Mouse (Mus musculus) ES-Bruce4 (cell line): ENCODE measurements at regions not wholly inside any gene's neighbourhood (a gene's known extent, or its start where the extent isn't known, plus 50 kb on each side); places are given as distances from the start of the nearest gene placed in this dataset.

Source experiments
- H3K27ac ChIP-seq: 2 replicates; pipeline ENCODE4 v1.5.1; 2012; ENCODE audit warnings: low read length, inconsistent platforms; ENCODE audit not compliant: insufficient read depth
- H3K27me3 ChIP-seq: 2 replicates; pipeline ENCODE4 v1.6.1; 2012; ENCODE audit warnings: mild to moderate bottlenecking, low read length, inconsistent platforms; ENCODE audit not compliant: control insufficient read depth, poor library complexity, insufficient read depth, severe bottlenecking
- H3K36me3 ChIP-seq: 2 replicates; pipeline ENCODE4 v1.6.1; 2012; ENCODE audit warnings: inconsistent platforms, mild to moderate bottlenecking, low read length, moderate library complexity; ENCODE audit not compliant: control insufficient read depth, poor library complexity, insufficient read depth, severe bottlenecking
- H3K4me1 ChIP-seq: one replicate; pipeline ENCODE4 v1.8.1; 2011; ENCODE audit warnings: low read length; ENCODE audit not compliant: control insufficient read depth, insufficient read depth
- H3K4me3 ChIP-seq: 2 replicates; pipeline ENCODE4 v1.5.1; 2011; ENCODE audit warnings: low read depth, mild to moderate bottlenecking, low read length
- H3K9ac ChIP-seq: 2 replicates; pipeline ENCODE4 v1.6.1; 2012; ENCODE audit warnings: low read depth, mild to moderate bottlenecking, inconsistent platforms; ENCODE audit not compliant: poor library complexity, severe bottlenecking
- H3K9me3 ChIP-seq: replicated peaks from 2 replicates; pipeline ENCODE4 v1.6.1; 2012; ENCODE audit warnings: mild to moderate bottlenecking, low read length, inconsistent platforms; ENCODE audit not compliant: control insufficient read depth, poor library complexity, insufficient read depth, severe bottlenecking
- CTCF ChIP-seq: IDR thresholded peaks from one replicate; pipeline ENCODE4 v1.8.1; 2011; ENCODE audit warnings: low read depth, low read length
- EP300 ChIP-seq: IDR thresholded peaks from 2 replicates; pipeline ENCODE4 v1.6.1; 2011; ENCODE audit warnings: low read depth, low read length; ENCODE audit not compliant: insufficient read depth
- POLR2A ChIP-seq: IDR thresholded peaks from one replicate; pipeline ENCODE4 v1.8.1; 2011; ENCODE audit warnings: low read length; ENCODE audit not compliant: insufficient read depth

DNA sequence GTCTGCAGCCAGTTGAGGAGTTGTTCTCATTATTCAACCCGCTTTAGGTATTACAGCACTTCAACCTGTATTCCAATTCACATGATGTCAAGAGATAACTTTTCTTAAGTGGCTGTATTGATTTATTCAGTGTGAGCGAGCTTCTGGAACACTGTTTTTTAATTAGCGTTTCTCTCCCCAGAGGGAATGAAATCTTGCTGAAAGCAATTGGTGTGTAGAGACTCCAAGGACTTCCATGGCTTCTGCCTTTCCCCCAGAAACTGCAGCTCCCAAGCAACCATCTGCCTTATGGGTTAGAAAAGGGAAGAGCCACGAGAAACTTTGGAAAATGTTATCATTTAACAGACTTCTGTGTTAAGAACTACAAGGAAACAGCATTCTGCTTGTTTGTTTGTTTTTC is 121.4 kb downstream of the Rassf9 start:
- Histone ChIP-seq H3K27me3 (no peaks in the 10 kb centered on the region), H3K4me3 (no peak overlapping the region), H3K27ac (no peak overlapping the region), H3K9ac (no peak overlapping the region), H3K9me3 (no peaks in the 10 kb centered on the region), H3K36me3 (no peaks in the 10 kb centered on the region), H3K4me1 (no peaks in the 10 kb centered on the region)
- TF ChIP-seq CTCF, result no peak

DNA sequence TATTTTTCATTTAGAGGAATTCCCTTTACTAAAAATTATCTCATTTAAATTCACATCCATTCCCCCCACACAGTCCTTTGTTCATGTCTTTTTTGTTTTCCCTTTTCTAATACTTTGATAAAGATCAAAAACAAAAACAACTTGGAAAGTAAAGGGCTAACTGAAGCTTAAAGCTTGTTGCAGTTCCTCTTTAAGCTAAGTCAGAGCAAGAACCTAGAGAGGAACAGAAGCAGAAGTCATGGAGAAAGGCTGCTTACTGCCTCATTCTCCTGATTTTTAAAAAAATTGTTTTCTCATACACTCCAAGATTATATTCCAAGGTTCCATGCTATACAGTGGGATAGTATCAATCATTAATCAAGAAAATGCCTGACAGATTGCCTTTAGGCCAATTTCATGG is 116.6 kb downstream of the Rassf9 start:
- Histone ChIP-seq H3K9me3 (no peaks in the 10 kb centered on the region), H3K4me1 (no peaks in the 10 kb centered on the region), H3K36me3 (no peaks in the 10 kb centered on the region), H3K4me3 (no peak overlapping the region), H3K9ac (no peak overlapping the region), H3K27me3 (no peaks in the 10 kb centered on the region), H3K27ac (no peak overlapping the region)
- no peak for TF ChIP-seq EP300
- no peak for TF ChIP-seq CTCF
- no peak for TF ChIP-seq POLR2A

- TF ChIP-seq EP300 (no peak), CTCF (no peak), POLR2A (no peak)
- no peak overlapping the region for H3K27ac ChIP-seq
- H3K27me3 ChIP-seq, result no peaks in the 10 kb centered on the region
- no peaks in the 10 kb centered on the region for H3K36me3 ChIP-seq
- H3K9ac ChIP-seq, result no peak overlapping the region
- no peak overlapping the region for H3K4me3 ChIP-seq
- H3K9me3 ChIP-seq, result no peaks in the 10 kb centered on the region
- no peaks in the 10 kb centered on the region for H3K4me1 ChIP-seq
These were observed 111.9 kb downstream of the Rassf9 start for GRCm38 (mm10) chr10:102623895-102624294.

DNA sequence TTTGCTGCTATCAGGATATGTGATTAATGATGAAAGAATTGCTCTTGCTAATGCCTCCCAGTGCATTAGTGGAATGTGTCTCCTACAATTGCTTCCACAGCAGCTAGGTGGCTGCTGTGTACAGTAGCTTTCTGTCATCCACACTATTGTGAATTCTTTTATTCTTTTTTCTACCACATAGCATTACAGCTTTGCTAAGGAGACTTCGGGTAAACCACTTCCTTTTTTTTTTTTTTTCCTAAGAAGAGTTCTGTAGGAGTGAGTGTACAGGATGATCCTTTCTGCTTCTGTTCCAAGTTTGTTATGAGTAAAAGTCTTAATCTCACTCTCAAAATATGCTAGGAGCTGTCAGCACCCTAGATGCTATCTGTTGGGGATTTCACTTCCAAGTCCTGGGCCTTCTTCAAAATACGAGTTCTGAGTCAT is 110.6 kb downstream of the Rassf9 start:
- H3K9me3 ChIP-seq, result no peaks in the 10 kb centered on the region
- TF ChIP-seq EP300 (no peak), POLR2A (no peak), CTCF (no peak)
- H3K36me3 ChIP-seq, result no peaks in the 10 kb centered on the region
- H3K4me1 ChIP-seq, result no peaks in the 10 kb centered on the region
- no peaks in the 10 kb centered on the region for H3K27me3 ChIP-seq
- H3K9ac ChIP-seq, result no peak overlapping the region
- H3K4me3 ChIP-seq, result no peak overlapping the region
- no peak overlapping the region for H3K27ac ChIP-seq

GRCm38 (mm10) chr10:102618711-102619110 is 106.7 kb downstream of the Rassf9 start:
- no peaks in the 10 kb centered on the region for H3K9me3 ChIP-seq
- no peak overlapping the region for H3K9ac ChIP-seq
- H3K4me3 ChIP-seq, result no peak overlapping the region
- H3K27ac ChIP-seq, result no peak overlapping the region
- H3K27me3 ChIP-seq, result no peaks in the 10 kb centered on the region
- H3K36me3 ChIP-seq, result no peaks in the 10 kb centered on the region
- H3K4me1 ChIP-seq, result no peaks in the 10 kb centered on the region
- TF ChIP-seq CTCF, result no peak
- TF ChIP-seq POLR2A, result no peak
- no peak for TF ChIP-seq EP300

DNA sequence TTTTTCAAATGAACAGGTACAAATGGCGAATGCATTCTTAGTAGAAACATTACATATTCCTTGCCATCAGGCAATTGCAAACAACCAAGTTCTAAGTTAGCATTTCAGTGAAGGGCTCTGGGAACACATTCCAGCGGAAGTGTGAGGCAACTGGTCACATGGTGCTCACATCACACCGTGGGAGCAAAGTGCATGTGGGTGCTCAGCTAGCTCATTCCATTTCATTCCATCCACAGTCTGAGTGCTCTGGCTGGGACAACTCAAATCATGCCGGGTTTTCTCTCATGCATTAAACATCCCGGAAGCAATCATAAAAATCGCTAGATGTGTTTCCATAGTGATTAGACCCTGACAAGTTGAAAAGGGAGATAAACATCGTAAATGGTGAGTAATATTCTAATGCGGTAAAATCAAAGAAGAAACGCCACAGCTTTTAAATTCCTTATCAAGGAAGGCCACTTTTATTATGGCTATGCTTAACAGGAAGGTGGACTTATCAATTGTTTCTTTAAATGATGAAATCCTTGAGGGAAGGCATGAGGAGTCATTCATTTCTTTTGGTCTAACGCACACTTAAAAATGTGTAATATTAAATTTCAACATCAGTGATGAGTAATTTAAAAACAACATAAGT is 104.1 kb downstream of the Rassf9 start:
- Histone ChIP-seq H3K4me1 (no peaks in the 10 kb centered on the region), H3K27me3 (no peaks in the 10 kb centered on the region), H3K9ac (no peak overlapping the region), H3K27ac (no peak overlapping the region), H3K9me3 (no peaks in the 10 kb centered on the region), H3K36me3 (no peaks in the 10 kb centered on the region), H3K4me3 (no peak overlapping the region)
- no peak for TF ChIP-seq CTCF
- TF ChIP-seq POLR2A, result no peak
- no peak for TF ChIP-seq EP300
